Mouse (Mus musculus) megakaryocyte, embryonic 14.5 days (primary cell): ENCODE data around the gene Zfp110. TPM values are rescaled to one million over a fixed set of nuclear protein-coding genes. Genes with fewer than 3 reads are reported as not detected.
"Not testable (repeated sequence)": the region's sequence is repeated elsewhere in the genome, so short reads cannot be mapped to it uniquely, and the experiment has no call there.

Experiments
- H3K27me3 ChIP-seq: replicated peaks from 2 replicates; pipeline ENCODE3; 2012; ENCODE audit warnings: inconsistent platforms
- H3K36me3 ChIP-seq: replicated peaks from 2 replicates; pipeline ENCODE3; 2012; ENCODE audit warnings: low read length, inconsistent platforms, mixed read lengths
- H3K4me1 ChIP-seq: 2 replicates; pipeline ENCODE4 v1.6.1; 2012; ENCODE audit warnings: inconsistent platforms
- H3K4me3 ChIP-seq: replicated peaks from 2 replicates; pipeline ENCODE3; 2012; ENCODE audit warnings: moderate library complexity, mild to moderate bottlenecking, inconsistent platforms
- H3K9me3 ChIP-seq: 2 replicates; pipeline ENCODE4 v1.6.1; 2012; ENCODE audit warnings: inconsistent platforms
- FLI1 ChIP-seq: IDR thresholded peaks from 2 replicates; pipeline ENCODE4 v1.6.1; 2012; ENCODE audit warnings: low read length, inconsistent platforms, mixed read lengths
- GATA1 ChIP-seq: IDR thresholded peaks from 3 replicates; pipeline ENCODE4 v1.6.1; 2012; ENCODE audit warnings: mixed read lengths, low read length, inconsistent platforms, borderline replicate concordance
- polyA plus RNA-seq: library from polyadenylated mRNA; stranded (reverse); fragments of >175 nt; gene quantifications from 2 replicates; pipeline ENCODE4 v1.2.3, GENCODE M21; 2012; ENCODE audit warnings: low replicate concordance; ENCODE audit not compliant: insufficient read depth

Zfp110 gene
- polyA plus RNA-seq, 1 experiment, result 0.65 TPM

DNA sequence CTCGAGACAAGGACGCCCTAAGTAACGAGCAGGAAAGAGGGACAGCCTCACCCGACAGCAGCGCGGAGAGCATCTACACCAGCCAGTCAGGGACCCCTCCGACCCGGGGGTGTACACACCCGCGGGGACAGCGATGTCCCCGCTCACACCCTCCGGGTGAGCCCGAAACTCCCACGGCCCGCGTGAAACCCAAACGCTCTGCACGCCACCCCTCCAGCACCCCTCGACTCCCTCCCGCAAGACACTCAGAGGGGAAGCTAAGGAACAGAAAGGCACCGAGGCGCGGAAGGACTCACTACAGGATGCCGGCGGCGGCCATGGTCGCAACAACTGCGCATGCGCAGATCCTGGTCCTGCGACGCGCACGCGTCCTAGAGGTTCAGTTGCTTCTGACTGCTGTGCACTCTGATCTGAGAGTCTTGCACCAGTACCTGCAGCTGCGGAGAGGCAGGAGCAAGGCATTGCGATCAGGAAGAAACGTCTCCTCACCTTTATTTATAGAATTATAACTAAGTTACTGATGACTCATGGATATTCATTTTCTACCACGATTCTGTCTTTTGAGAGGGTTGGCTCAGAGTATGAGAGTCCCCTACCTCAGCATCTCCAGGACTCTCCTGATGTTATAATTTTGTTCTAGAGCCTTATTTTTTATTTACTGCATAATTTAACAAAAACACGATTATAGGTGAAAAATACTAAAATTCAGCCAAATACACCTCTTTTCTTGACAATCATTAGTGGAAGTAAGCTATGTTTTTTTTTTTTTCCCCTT is 15.9 kb upstream of the Zfp110 start, which contains the start of gene Zfp329:
TSS of gene Zfp329 (minus strand) at position 338 of the 775 bp plus-strand sequence.
- TF ChIP-seq FLI1 (no peak), GATA1 (no peak)
- Histone ChIP-seq H3K4me3 (peak within 1 kb of the TSS; percentile 97), H3K9me3 (peaks cover 16% of the 10 kb centered on the region), H3K27me3 (no peaks in the 10 kb centered on the region), H3K36me3 (peaks cover 24% of the 10 kb centered on the region), H3K4me1 (peaks cover 10% of the 10 kb centered on the region)

- Histone ChIP-seq H3K36me3 (peaks cover 43% of the 10 kb centered on the region), H3K4me1 (peaks cover 17% of the 10 kb centered on the region), H3K27me3 (no peaks in the 10 kb centered on the region), H3K4me3 (peak overlapping the region; percentile 94), H3K9me3 (peaks cover 25% of the 10 kb centered on the region)
- TF ChIP-seq GATA1 (no peak), FLI1 (no peak)
These were observed 671 bp downstream of the Zfp110 start for GRCm38 (mm10) chr7:12835193-12835671.

DNA sequence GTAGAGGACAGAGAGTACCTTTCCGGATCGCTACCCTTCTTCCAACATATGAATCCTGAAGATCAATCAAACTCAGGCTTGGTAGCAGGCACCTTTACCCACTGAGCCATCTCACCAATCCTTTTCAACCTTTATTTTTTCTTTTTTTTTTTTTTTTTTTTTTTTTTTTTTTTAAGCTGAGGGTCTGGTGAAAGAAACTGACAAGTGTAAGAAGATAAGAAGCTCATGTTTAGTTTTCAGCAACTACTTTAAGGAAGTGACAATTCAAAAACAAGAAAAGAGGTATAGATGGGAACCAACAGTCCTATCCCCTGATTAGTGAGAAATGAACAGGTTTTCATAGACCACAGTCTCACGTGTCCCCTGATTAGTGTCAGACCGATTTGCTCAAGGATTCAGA is 1.2 kb downstream of the Zfp110 start:
- TF ChIP-seq GATA1 (no peak), FLI1 (no peak)
- Histone ChIP-seq H3K4me3 (peak overlapping the region; percentile 94), H3K4me1 (peaks cover 17% of the 10 kb centered on the region), H3K9me3 (peaks cover 31% of the 10 kb centered on the region), H3K27me3 (no peaks in the 10 kb centered on the region), H3K36me3 (peaks cover 49% of the 10 kb centered on the region)

- Histone ChIP-seq H3K4me3 (no peak overlapping the region), H3K36me3 (no peaks in the 10 kb centered on the region), H3K4me1 (no peaks in the 10 kb centered on the region), H3K27me3 (no peaks in the 10 kb centered on the region), H3K9me3 (peaks cover 4% of the 10 kb centered on the region)
- TF ChIP-seq GATA1, result no peak
- TF ChIP-seq FLI1, result no peak
These were observed 39.7 kb downstream of the Zfp110 start for GRCm38 (mm10) chr7:12874301-12874700.

DNA sequence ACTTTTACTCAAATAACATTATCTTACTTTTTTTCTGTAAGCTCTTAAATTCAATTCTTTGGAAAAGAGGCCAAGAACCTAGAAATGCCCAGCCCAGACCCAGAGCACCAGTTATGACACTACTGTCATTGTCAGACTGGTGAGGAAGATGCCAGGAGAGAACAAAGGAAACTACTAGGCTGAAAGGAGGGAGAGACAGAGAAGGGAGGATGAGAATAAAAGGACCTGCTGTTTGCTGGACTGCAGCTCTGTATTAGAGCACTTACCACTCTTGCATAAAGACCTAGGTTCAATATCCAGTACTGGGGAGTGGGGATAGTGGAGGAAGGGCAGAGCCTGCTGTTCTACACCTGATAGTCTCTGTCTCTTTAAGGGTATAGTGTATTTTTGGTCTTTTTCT is 45.5 kb downstream of the Zfp110 start:
- TF ChIP-seq FLI1 (no peak), GATA1 (no peak)
- H3K36me3 ChIP-seq, result peaks cover 8% of the 10 kb centered on the region
- no peak overlapping the region for H3K4me3 ChIP-seq
- peaks cover 26% of the 10 kb centered on the region for H3K4me1 ChIP-seq
- H3K27me3 ChIP-seq, result no peaks in the 10 kb centered on the region
- no peaks in the 10 kb centered on the region for H3K9me3 ChIP-seq

DNA sequence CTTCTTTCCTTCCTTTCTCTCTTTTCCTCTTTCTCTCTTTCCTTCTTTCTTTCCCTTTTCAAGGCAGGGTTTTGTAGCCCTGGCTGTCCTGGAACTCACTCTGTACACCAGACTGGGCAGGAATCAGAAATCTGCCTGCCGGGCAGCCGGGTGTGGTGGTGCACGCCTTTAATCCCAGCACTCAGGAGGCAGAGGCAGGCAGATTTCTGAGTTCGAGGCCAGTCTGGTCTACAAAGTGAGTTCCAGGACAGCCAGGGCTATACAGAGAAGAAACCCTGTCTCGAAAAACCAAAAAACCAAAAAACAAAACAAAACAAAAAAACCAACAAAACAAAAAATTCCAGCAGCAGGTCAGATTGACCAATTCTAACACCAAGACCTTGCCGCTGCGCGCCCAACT is 45.9 kb downstream of the Zfp110 start:
- Histone ChIP-seq H3K36me3 (peaks cover 13% of the 10 kb centered on the region), H3K4me3 (peak overlapping the region; percentile 97), H3K4me1 (peaks cover 26% of the 10 kb centered on the region)
- H3K27me3 ChIP-seq, H3K9me3 ChIP-seq: not testable (repeated sequence)

DNA sequence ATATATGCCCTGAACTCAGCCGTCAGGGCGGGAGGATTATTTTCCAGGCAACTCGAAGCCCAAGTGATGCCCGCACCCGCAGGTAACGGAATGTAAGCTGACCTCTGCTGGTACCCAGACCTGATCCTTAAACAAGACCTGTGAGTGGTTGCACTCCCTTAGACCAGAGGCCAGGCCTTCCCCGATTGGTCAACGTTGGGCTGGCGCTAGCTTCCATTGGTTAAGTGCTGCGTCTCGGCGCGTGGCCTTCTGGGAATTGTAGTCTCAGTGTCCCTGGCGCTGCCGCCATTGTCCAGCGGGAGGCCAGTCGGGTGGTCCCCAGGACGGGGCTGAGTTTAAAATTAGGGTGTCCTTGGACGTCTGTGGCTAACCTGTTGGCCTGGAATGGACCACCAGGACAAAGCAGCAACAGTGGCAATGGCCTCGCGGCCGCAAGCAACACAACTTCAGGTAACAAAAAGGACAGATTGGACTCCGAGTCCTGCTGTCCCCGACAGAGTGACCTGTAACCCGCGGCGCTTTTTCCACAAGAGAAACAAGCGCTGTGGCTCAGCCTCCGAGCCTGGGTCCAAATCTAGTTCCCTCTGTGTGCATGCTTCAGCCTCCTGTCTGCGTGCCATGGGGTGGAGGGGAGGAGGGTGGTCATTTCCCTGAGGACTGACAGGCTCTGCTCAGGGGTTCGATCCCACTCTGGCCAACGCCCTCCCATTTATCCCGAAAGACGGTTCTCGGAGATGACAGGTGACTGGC is 46.5 kb downstream of the Zfp110 start, which contains the start of gene Zfp128:
TSS of gene Zfp128 (plus strand) at position 267 of the 750 bp plus-strand sequence.
- H3K9me3 ChIP-seq, result no peaks in the 10 kb centered on the region
- H3K27me3 ChIP-seq, result no peaks in the 10 kb centered on the region
- peaks cover 26% of the 10 kb centered on the region for H3K4me1 ChIP-seq
- TF ChIP-seq GATA1 (no peak), FLI1 (no peak)
- peaks cover 19% of the 10 kb centered on the region for H3K36me3 ChIP-seq
- H3K4me3 ChIP-seq, result peak within 1 kb of the TSS; percentile 97

DNA sequence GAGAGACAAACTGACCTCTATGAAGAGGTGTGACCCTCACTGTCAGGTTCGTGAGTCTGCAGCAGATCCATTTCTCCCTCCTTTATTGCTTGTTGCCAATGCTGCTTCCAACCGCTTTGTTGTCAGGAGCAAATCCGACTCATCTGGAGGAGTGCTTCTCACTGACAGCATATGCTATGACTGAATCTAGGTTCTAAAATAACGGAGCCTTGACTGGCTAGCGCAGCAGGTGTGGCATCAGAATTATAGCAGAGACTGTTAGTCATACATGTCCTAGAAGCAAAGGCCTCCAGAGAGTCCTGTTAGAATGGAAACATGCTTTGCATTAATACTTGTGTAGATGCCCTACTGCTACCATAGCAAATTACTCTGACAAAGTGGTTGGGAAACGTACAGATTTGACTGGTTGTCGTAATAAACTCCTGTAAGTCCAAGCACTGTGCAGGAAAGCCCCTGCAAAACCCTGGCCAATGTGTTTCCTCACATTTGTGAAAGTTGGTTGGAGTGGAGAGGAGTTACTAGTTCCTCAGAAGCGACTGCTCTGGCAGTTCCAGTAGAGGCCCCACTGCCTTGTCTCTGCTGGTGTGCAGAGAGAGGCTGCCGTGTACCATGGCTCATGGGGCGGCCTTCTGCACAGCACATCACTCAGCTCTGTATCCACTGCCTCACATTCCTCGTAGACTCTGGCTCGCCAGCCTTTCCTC is 52.2 kb downstream of the Zfp110 start:
- Histone ChIP-seq H3K9me3 (no peaks in the 10 kb centered on the region), H3K36me3 (peaks cover 68% of the 10 kb centered on the region), H3K4me3 (no peak overlapping the region), H3K27me3 (no peaks in the 10 kb centered on the region), H3K4me1 (peaks cover 38% of the 10 kb centered on the region)
- TF ChIP-seq FLI1 (no peak), GATA1 (no peak)

DNA sequence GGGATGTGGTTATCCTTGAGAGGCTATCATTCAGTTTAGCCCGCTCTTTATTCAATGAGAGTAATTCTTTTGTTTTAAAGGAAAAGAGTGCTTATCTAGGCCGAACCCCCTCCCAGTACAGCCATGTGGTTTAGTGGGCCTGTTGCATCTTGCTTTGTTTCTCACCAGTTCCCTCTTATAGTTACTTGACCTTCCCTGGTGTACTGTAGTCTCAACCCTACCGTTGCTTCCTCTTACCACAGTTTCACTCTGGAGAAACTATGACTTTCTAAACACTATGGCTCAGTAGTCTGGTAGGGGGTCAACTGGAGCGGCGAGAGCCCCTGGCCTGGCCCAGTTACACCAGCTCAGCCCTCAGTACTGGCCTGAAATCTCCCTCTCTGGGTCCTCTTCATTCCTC is 53.0 kb downstream of the Zfp110 start:
- Histone ChIP-seq H3K36me3 (peaks cover 73% of the 10 kb centered on the region), H3K4me1 (peaks cover 30% of the 10 kb centered on the region), H3K9me3 (no peaks in the 10 kb centered on the region), H3K27me3 (no peaks in the 10 kb centered on the region), H3K4me3 (no peak overlapping the region)
- TF ChIP-seq GATA1 (no peak), FLI1 (no peak)

DNA sequence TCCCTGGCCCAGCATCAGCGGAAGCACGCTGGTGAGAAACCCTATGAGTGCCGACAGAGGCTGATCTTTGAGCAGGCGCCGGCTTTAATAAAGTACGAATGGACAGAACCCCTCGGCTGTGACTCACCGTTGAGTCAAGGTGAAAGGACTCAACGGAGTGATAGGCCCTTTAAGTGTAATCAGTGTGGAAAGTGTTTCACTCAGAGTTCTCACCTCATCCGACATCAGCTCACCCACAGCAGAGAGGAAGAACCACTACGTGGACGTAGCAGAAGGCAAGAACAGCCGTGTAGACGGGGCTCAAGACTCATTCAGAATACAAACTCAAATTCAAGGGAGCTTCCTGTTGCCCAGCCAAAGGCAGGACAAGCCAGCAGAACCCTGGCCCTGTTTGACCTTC is 56.4 kb downstream of the Zfp110 start:
- Histone ChIP-seq H3K4me3 (no peak overlapping the region), H3K36me3 (peaks cover 56% of the 10 kb centered on the region), H3K27me3 (no peaks in the 10 kb centered on the region), H3K9me3 (no peaks in the 10 kb centered on the region), H3K4me1 (peaks cover 34% of the 10 kb centered on the region)
- TF ChIP-seq GATA1 (no peak), FLI1 (no peak)
